Comparison of ENCODE assay signal across 15 mouse cellular contexts in the genomic region with DNA sequence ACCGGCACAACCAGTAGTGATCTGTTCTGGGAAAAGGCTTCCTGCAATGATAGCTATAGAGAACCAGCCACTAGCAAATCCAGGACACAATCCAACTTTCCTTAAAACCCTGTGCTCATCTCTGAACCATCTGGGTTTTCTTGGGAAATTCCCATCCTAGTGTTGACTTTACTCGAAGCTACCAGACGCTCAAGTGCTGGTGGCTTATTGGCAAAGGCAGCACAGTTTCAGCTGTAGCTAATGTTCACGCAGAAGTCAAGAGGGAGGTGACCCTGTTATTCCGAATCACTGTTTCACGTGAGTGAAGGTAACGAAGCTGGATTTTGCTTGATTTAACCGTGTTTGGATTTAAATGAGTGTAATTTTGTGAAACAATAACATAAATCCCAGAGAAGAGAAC.
"Had no signal": no experiment of that assay in that cellular context is flagged by ENCODE, and none has a peak within 500 bp of the region (broad histone marks: within the 10 kb centered on the region; RNA-seq: fewer than 3 reads in every experiment).

No protein-coding gene starts in this region.

- H3K4me2 ChIP-seq: limb, embryonic 13.5 days; liver, embryonic 13.5 days; midbrain, embryonic 13.5 days had no signal

- DNase-seq: kidney, adult 2 months; kidney, postnatal 25 days; left cerebral cortex, postnatal 4 days; liver; liver, embryonic 13.5 days; lung, adult 2 months; right cerebral cortex, adult 18-20 months; right cerebral cortex, postnatal 14 days; right cerebral cortex, postnatal 4 days; thymus, postnatal 25 days had no signal

- H3K4me1 ChIP-seq: limb, embryonic 13.5 days; liver, embryonic 13.5 days; midbrain, embryonic 13.5 days had no signal

- H3K27me3 ChIP-seq: liver, embryonic 13.5 days had no signal

- ATAC-seq: midbrain, embryonic 13.5 days had no signal

- H3K9me3 ChIP-seq: limb, embryonic 13.5 days; liver, embryonic 13.5 days; midbrain, embryonic 13.5 days had no signal

- H3K36me3 ChIP-seq: limb, embryonic 13.5 days; liver, embryonic 13.5 days; midbrain, embryonic 13.5 days had no signal

- H3K9ac ChIP-seq: limb, embryonic 13.5 days; liver, embryonic 13.5 days; midbrain, embryonic 13.5 days had no signal

- H3K4me3 ChIP-seq: limb, embryonic 13.5 days; liver, embryonic 13.5 days; midbrain, embryonic 13.5 days had no signal

- H3K27ac ChIP-seq: kidney, postnatal 0 days; limb, embryonic 13.5 days; liver, embryonic 13.5 days; macrophage; midbrain, embryonic 13.5 days; stomach, postnatal 0 days had no signal
